Mouse (Mus musculus): ENCODE measurements around the gene Lrmp. TPM values are rescaled to one million over a fixed set of nuclear protein-coding genes. Genes with fewer than 3 reads are reported as not detected.

Gene Lrmp
- polyA plus RNA-seq, 1 experiment from 2014 or later: 0.58 TPM

GRCm38 (mm10) chr6:145197949-145198686 is 82.7 kb downstream of the Lrmp start:
- ATAC-seq (no peak), DNase-seq (ENCODE audit: low spot score) (no peak)
- no peaks in the 10 kb centered on the region for H3K27me3 ChIP-seq (replicated peaks; ENCODE audit: control insufficient read depth, insufficient read depth, low read length)
- no peaks in the 10 kb centered on the region for H3K4me1 ChIP-seq (ENCODE audit: control insufficient read depth, insufficient read depth, low read length)
- no peak overlapping the region for H3K4me2 ChIP-seq (ENCODE audit: low read length)
- no peaks in the 10 kb centered on the region for H3K9me3 ChIP-seq (replicated peaks; ENCODE audit: control insufficient read depth, low read length)
- H3K27ac ChIP-seq (ENCODE audit: low read depth, low read length): no peak overlapping the region
- 95% methylated on average over 8 of the region's 8 CpGs for WGBS
- no peak overlapping the region for H3K9ac ChIP-seq (ENCODE audit: low read length)
- H3K36me3 ChIP-seq (ENCODE audit: control insufficient read depth, insufficient read depth, low read length): no peaks in the 10 kb centered on the region
- no peak overlapping the region for H3K4me3 ChIP-seq (ENCODE audit: low read depth, low read length)

DNA sequence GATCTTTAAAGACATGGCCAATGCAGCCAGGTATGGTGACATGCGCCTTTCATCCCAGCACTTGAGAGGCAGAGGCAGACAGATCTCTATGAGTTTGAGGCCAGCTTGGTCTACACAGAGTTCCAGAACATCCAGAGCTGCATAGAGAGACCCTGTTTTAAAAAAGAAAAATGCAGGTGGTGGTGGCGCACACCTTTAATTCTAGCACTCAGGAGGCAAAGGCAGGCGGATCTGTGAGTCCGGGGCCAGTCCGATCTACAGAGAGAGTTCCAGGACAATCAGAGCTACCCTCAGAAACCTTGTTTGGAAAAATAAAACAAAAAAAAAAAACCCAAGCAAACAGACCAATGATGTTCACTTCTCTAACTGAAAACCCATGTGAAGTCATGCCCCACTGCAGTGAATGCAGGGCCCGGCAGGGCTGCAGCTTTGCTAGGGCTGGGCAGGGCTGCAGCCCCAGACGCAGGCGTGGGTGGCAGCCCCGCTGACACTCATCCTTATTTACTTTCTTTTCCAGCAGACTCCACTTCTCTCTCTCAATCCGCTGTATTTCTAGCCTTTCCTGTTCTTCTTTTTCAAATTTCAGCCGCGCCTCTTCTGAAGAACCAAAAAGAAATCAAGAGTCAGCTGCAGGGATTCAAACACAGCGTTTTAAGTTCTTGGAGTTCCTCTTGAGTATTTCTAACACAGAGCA is 87.1 kb downstream of the Lrmp start:
- H3K36me3 ChIP-seq (ENCODE audit: control insufficient read depth, insufficient read depth, low read length): no peaks in the 10 kb centered on the region
- no peak overlapping the region for H3K4me2 ChIP-seq (ENCODE audit: low read length)
- no peak for ATAC-seq
- H3K9me3 ChIP-seq (replicated peaks; ENCODE audit: control insufficient read depth, low read length): no peaks in the 10 kb centered on the region
- H3K4me1 ChIP-seq (ENCODE audit: control insufficient read depth, insufficient read depth, low read length): no peaks in the 10 kb centered on the region
- H3K9ac ChIP-seq (ENCODE audit: low read length): no peak overlapping the region
- no peak overlapping the region for H3K27ac ChIP-seq (ENCODE audit: low read depth, low read length)
- H3K4me3 ChIP-seq (ENCODE audit: low read depth, low read length): no peak overlapping the region
- DNase-seq (ENCODE audit: low spot score): no peak
- no peaks in the 10 kb centered on the region for H3K27me3 ChIP-seq (replicated peaks; ENCODE audit: control insufficient read depth, insufficient read depth, low read length)
- 85% methylated on average over 13 of the region's 13 CpGs for WGBS

DNA sequence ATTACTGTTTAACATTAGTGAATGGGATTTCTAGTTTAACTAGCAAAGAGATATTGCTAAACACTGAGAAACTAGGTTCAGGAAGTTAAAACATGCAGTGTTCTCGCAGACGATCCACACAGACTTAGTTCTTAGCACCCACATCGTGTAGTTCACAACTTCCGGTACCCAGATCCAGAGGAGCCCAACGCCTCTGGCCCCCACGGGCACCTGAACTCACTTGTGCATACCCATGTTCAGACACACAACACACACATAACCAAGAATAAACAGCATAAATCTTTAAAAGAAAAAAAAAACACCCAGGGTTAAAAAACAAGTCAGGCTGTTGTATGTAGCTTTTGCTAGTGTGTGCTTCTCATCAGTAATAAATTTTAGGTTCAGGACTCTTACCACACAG is 89.0 kb downstream of the Lrmp start:
- no peaks in the 10 kb centered on the region for H3K4me1 ChIP-seq (ENCODE audit: control insufficient read depth, insufficient read depth, low read length)
- H3K4me3 ChIP-seq (ENCODE audit: low read depth, low read length): no peak overlapping the region
- H3K4me2 ChIP-seq (ENCODE audit: low read length): no peak overlapping the region
- H3K9ac ChIP-seq (ENCODE audit: low read length): no peak overlapping the region
- H3K9me3 ChIP-seq (replicated peaks; ENCODE audit: control insufficient read depth, low read length): no peaks in the 10 kb centered on the region
- H3K27me3 ChIP-seq (replicated peaks; ENCODE audit: control insufficient read depth, insufficient read depth, low read length): no peaks in the 10 kb centered on the region
- H3K36me3 ChIP-seq (ENCODE audit: control insufficient read depth, insufficient read depth, low read length): no peaks in the 10 kb centered on the region
- ATAC-seq: no peak
- DNase-seq (ENCODE audit: low spot score): no peak
- 92% methylated on average over 6 of the region's 6 CpGs for WGBS
- H3K27ac ChIP-seq (ENCODE audit: low read depth, low read length): no peak overlapping the region

GRCm38 (mm10) chr6:145205142-145205541 is 89.7 kb downstream of the Lrmp start:
- Histone ChIP-seq H3K9me3 (replicated peaks; ENCODE audit: control insufficient read depth, low read length) (no peaks in the 10 kb centered on the region), H3K4me2 (ENCODE audit: low read length) (no peak overlapping the region), H3K4me3 (ENCODE audit: low read depth, low read length) (no peak overlapping the region), H3K27me3 (replicated peaks; ENCODE audit: control insufficient read depth, insufficient read depth, low read length) (no peaks in the 10 kb centered on the region), H3K27ac (ENCODE audit: low read depth, low read length) (no peak overlapping the region), H3K36me3 (ENCODE audit: control insufficient read depth, insufficient read depth, low read length) (no peaks in the 10 kb centered on the region), H3K9ac (ENCODE audit: low read length) (no peak overlapping the region), H3K4me1 (ENCODE audit: control insufficient read depth, insufficient read depth, low read length) (no peaks in the 10 kb centered on the region)
- ATAC-seq (no peak), DNase-seq (ENCODE audit: low spot score) (no peak)
- 70% methylated on average over 10 of the region's 10 CpGs for WGBS

GRCm38 (mm10) chr6:145210056-145210680 is 94.7 kb downstream of the Lrmp start:
- no peaks in the 10 kb centered on the region for H3K36me3 ChIP-seq (ENCODE audit: control insufficient read depth, insufficient read depth, low read length)
- H3K4me1 ChIP-seq (ENCODE audit: control insufficient read depth, insufficient read depth, low read length): peaks cover 4% of the 10 kb centered on the region; the same call in 1 of the 2 replicates
- no peak overlapping the region for H3K27ac ChIP-seq (ENCODE audit: low read depth, low read length)
- H3K4me3 ChIP-seq (ENCODE audit: low read depth, low read length): peak overlapping the region; percentile 45
- H3K9me3 ChIP-seq (replicated peaks; ENCODE audit: control insufficient read depth, low read length): no peaks in the 10 kb centered on the region
- no peak overlapping the region for H3K9ac ChIP-seq (ENCODE audit: low read length)
- DNase-seq (ENCODE audit: low spot score): peak; percentile 54
- ATAC-seq: peak; percentile 5
- no peaks in the 10 kb centered on the region for H3K27me3 ChIP-seq (replicated peaks; ENCODE audit: control insufficient read depth, insufficient read depth, low read length)
- 20% methylated on average over 8 of the region's 8 CpGs for WGBS
- H3K4me2 ChIP-seq (ENCODE audit: low read length): peak overlapping the region; percentile 55

DNA sequence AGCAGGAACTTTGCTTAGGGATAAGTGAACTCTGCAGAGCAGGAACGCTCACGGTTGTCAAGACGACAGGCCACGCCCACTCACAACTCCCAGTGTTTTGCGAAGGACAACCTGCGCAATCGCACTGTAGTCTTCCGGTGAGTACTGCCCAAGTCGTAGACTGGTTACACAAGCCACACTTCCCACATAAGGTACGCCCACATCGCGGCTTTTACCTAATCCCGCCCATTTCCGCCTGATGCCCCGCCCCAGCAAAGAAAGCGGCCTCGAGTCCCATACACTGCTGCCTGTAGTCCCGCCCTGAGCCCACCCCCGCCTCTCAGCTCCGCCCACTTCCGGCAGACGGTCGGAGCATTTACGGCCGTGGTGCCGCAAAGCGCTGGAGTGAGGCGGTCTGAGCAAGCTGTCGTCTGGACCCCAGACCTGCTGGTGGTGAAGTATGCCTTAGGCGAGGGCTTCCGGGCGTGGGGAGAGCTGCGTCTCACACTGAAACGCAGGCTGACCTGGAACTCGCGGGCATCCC is 95.4 kb downstream of the Lrmp start, which contains the start of the genes Casc1 and Etfrf1:
Casc1 (minus strand) TSS at position 190 of the 523 bp plus-strand sequence.
Etfrf1 (plus strand) TSS at position 319 of the 523 bp plus-strand sequence.
- no peaks in the 10 kb centered on the region for H3K9me3 ChIP-seq (replicated peaks; ENCODE audit: control insufficient read depth, low read length)
- peak; percentile 100 for DNase-seq (ENCODE audit: low spot score)
- under 1% methylated on average over 33 of the region's 36 CpGs for WGBS

DNA sequence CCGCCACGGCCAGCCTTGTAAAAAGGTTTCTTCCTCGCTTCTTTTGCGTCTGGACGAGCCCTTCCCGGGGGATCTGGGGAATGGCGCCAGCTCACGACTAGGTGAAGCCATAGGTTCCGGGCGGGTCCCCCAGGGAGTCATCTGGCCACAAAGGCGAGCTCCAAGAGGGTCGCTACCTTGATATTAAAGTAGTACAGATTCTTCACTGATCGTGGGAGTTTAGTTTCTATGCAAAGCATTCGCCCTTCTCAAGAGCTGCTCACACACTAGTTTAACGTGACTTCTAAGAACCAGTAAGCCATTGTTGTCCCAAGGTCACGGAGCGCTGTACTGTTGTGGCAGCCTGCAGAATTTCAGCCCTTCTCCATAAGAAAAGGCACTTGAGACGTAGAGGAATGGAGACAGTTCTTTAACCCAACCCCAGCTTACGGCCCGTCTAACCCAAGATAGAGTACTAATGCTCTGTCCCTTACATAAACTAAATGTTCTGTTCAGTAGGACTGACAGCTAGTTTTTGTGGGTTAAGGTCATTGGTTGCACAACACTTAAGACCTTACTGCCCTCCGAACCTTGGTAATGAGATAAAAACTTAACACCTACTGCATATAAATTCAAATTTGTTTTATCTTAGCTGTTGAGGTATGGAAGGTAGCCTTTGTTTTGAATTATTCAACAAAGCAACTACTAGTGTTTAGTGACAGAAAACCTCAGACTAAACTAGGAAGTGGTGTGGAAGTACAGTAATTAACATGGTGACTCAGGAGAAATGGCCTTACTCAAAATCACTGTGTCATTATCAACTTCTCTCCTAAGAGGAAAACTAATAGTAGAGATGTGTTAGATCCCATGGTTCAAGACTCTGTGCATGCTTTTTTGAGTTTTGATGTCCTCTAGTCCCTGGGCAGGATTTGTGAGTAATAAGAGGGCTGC is 96.2 kb downstream of the Lrmp start:
- Histone ChIP-seq H3K27me3 (replicated peaks; ENCODE audit: control insufficient read depth, insufficient read depth, low read length) (no peaks in the 10 kb centered on the region), H3K9ac (ENCODE audit: low read length) (peak overlapping the region; percentile 74), H3K4me1 (ENCODE audit: control insufficient read depth, insufficient read depth, low read length) (peaks cover 4% of the 10 kb centered on the region; the same call in 1 of the 2 replicates), H3K4me2 (ENCODE audit: low read length) (peak overlapping the region; percentile 58), H3K27ac (ENCODE audit: low read depth, low read length) (peak overlapping the region; percentile 91), H3K4me3 (ENCODE audit: low read depth, low read length) (peak overlapping the region; percentile 45), H3K9me3 (replicated peaks; ENCODE audit: control insufficient read depth, low read length) (no peaks in the 10 kb centered on the region), H3K36me3 (ENCODE audit: control insufficient read depth, insufficient read depth, low read length) (peaks cover 4% of the 10 kb centered on the region; the same call in 1 of the 2 replicates)
- ATAC-seq (peak; percentile 44), DNase-seq (ENCODE audit: low spot score) (no peak)
- WGBS: 4% methylated on average over 21 of the region's 21 CpGs

More for the DNA sequence above, 95.4 kb downstream of the Lrmp start, which contains the start of the genes Casc1 and Etfrf1:
- Histone ChIP-seq H3K4me3 (ENCODE audit: low read depth, low read length) (peak within 1 kb of the TSS; percentile 45), H3K27ac (ENCODE audit: low read depth, low read length) (peak within 1 kb of the TSS; percentile 91), H3K9ac (ENCODE audit: low read length) (peak within 1 kb of the TSS; percentile 74), H3K4me2 (ENCODE audit: low read length) (peak within 1 kb of the TSS; percentile 58), H3K27me3 (replicated peaks; ENCODE audit: control insufficient read depth, insufficient read depth, low read length) (no peaks in the 10 kb centered on the region), H3K36me3 (ENCODE audit: control insufficient read depth, insufficient read depth, low read length) (peaks cover 1% of the 10 kb centered on the region; the same call in 1 of the 2 replicates), H3K4me1 (ENCODE audit: control insufficient read depth, insufficient read depth, low read length) (peaks cover 4% of the 10 kb centered on the region; the same call in 1 of the 2 replicates)
- ATAC-seq: peak; percentile 100

GRCm38 (mm10) chr6:145213916-145214315 is 98.5 kb downstream of the Lrmp start:
- DNase-seq (ENCODE audit: low spot score) (no peak), ATAC-seq (no peak)
- Histone ChIP-seq H3K36me3 (ENCODE audit: control insufficient read depth, insufficient read depth, low read length) (peaks cover 12% of the 10 kb centered on the region), H3K4me2 (ENCODE audit: low read length) (no peak overlapping the region), H3K9me3 (replicated peaks; ENCODE audit: control insufficient read depth, low read length) (no peaks in the 10 kb centered on the region), H3K27me3 (replicated peaks; ENCODE audit: control insufficient read depth, insufficient read depth, low read length) (no peaks in the 10 kb centered on the region), H3K4me3 (ENCODE audit: low read depth, low read length) (no peak overlapping the region), H3K27ac (ENCODE audit: low read depth, low read length) (no peak overlapping the region), H3K4me1 (ENCODE audit: control insufficient read depth, insufficient read depth, low read length) (peaks cover 4% of the 10 kb centered on the region; the same call in 1 of the 2 replicates), H3K9ac (ENCODE audit: low read length) (no peak overlapping the region)
- WGBS: 91% methylated on average over 2 of the region's 2 CpGs
